Comparison of ENCODE assay signal across 25 mouse cellular contexts in genomic region chr12:40253241-40253640, GRCm38 (mm10). TPM values are rescaled to one million over a fixed set of nuclear protein-coding genes. Genes with fewer than 3 reads are reported as not detected.
DNase-seq lines count a peak whose midpoint lies in the region; ATAC-seq and TF ChIP-seq lines count a peak whose summit lies in the region.
"Had no signal": no experiment of that assay in that cellular context is flagged by ENCODE, and none has a peak within 500 bp of the region (broad histone marks: within the 10 kb centered on the region; RNA-seq: fewer than 3 reads in every experiment).

No protein-coding gene starts in this region.

- no peak for TF ChIP-seq CTCF in Patski (IDR thresholded peaks at IDR 0.05)

- H3K36me3 ChIP-seq in megakaryocyte, embryonic 14.5 days (replicated peaks; ENCODE audit: low read length) = no peaks in the 10 kb centered on the region
- H3K36me3 ChIP-seq: embryonic facial prominence, embryonic 10.5 days; forebrain, embryonic 15.5 days; hindbrain, embryonic 12.5 days; limb, embryonic 12.5 days; liver, embryonic 13.5 days; lung, embryonic 15.5 days; midbrain, embryonic 13.5 days had no signal

- intact Hi-C loops in heart, postnatal 10 days (cut with DNase I) = loop anchor here (10.0 kb wide), 1 partner anchor 322 kb away; no protein-coding TSS in a partner anchor

- no peaks in the 10 kb centered on the region for H3K27me3 ChIP-seq in Patski
- peaks cover under 1% of the 10 kb centered on the region for H3K27me3 ChIP-seq in megakaryocyte, embryonic 14.5 days (replicated peaks)
- H3K27me3 ChIP-seq: forebrain, embryonic 15.5 days; hindbrain, embryonic 12.5 days; liver, embryonic 13.5 days; lung, embryonic 15.5 days; midbrain, embryonic 13.5 days had no signal

- H3K4me3 ChIP-seq in megakaryocyte, embryonic 14.5 days (replicated peaks) = peak overlapping the region; percentile 23
- H3K4me3 ChIP-seq: embryonic facial prominence, embryonic 10.5 days; forebrain, embryonic 15.5 days; hindbrain, embryonic 12.5 days; left cerebral cortex, adult 2 months; limb, embryonic 12.5 days; liver, embryonic 13.5 days; lung, embryonic 15.5 days; midbrain, embryonic 13.5 days had no signal

- H3K9me3 ChIP-seq in megakaryocyte, embryonic 14.5 days = no peaks in the 10 kb centered on the region
- H3K9me3 ChIP-seq: embryonic facial prominence, embryonic 10.5 days; forebrain, embryonic 15.5 days; hindbrain, embryonic 12.5 days; limb, embryonic 12.5 days; liver, embryonic 13.5 days; lung, embryonic 15.5 days; midbrain, embryonic 13.5 days had no signal

- DNase-seq in heart, adult 11 months = peak; percentile 75
- DNase-seq in heart, postnatal 10 days = no peak
- DNase-seq in Patski (ENCODE audit: low read depth, low spot score) = no peak
- no peak for DNase-seq in adrenal gland, postnatal 36 days
- no peak for DNase-seq in cerebellum, postnatal 10 days
- no peak for DNase-seq in urinary bladder, postnatal 25 days (ENCODE audit: low spot score)
- DNase-seq in ovary, postnatal 10 days (ENCODE audit: low spot score) = no peak
- DNase-seq: cerebellum, adult 2 months; heart, postnatal 14 days; kidney, adult 9 months; kidney, postnatal 36 days; liver, embryonic 13.5 days; retina, postnatal 1 day; thymus, postnatal 14 days had no signal

- CTCF ChIA-PET in Patski (lab: Charles Lee) = no interaction called here

- peaks cover 54% of the 10 kb centered on the region for H3K4me1 ChIP-seq in megakaryocyte, embryonic 14.5 days
- H3K4me1 ChIP-seq: forebrain, embryonic 15.5 days; hindbrain, embryonic 12.5 days; midbrain, embryonic 13.5 days had no signal

- POLR2A ChIA-PET in Patski (lab: Charles Lee) = no interaction called here

- ATAC-seq in Patski = peak; percentile 38
- ATAC-seq: forebrain, embryonic 15.5 days; midbrain, embryonic 13.5 days had no signal

- in situ Hi-C loops in Patski (cut with MboI; ENCODE audit: low pct_unique_long_range_greater_than_20kb) = no loop called here

RNA-seq across cellular contexts. Expression of gene Ifrd1, which starts 4.9 kb away (rescaled TPM):
- total RNA-seq in heart, postnatal 10 days (2021) = 100 to 1,000 TPM; 110 to 126 TPM
- 95.5 TPM for polyA plus RNA-seq in Patski (2021)
- 40.6 and 71.8 TPM in 2 replicates for polyA plus RNA-seq in megakaryocyte, embryonic 14.5 days (2012; ENCODE audit: insufficient read depth, low replicate concordance)
- 100 to 1,000 TPM; 150 to 205 TPM for total RNA-seq in adrenal gland, postnatal 36 days (2021)

RNA-seq across cellular contexts. Expression of gene Lsmem1, which starts 54.0 kb away (rescaled TPM):
- 10 to 100 TPM; 23.1 to 35.6 TPM for total RNA-seq in heart, postnatal 10 days (2021)
- polyA plus RNA-seq in Patski (2021) = not detected
- polyA plus RNA-seq in megakaryocyte, embryonic 14.5 days (2012; ENCODE audit: insufficient read depth, low replicate concordance) = 0.27 TPM in 1 of 2 replicates, not detected in the other
- total RNA-seq in adrenal gland, postnatal 36 days (2021) = not detected
- total RNA-seq: common myeloid progenitor, adult 5-6 weeks had no signal
- polyA plus RNA-seq: embryonic facial prominence, embryonic 10.5 days; forebrain, embryonic 15.5 days; hindbrain, embryonic 12.5 days; intestine, embryonic 14.5 days; macrophage; midbrain, embryonic 13.5 days had no signal

Comparison
In these comparisons a context has a peak if more than half of its experiments do, and no peak if none do; other contexts are left out.
1. RNA of gene Lsmem1, which starts 54.0 kb away (total RNA-seq): 23.1 to 35.6 TPM in heart, postnatal 10 days; not detected in adrenal gland, postnatal 36 days; every median in the first group is over 10 times any median in the second.